ENCODE assay signal across 11 mouse cellular contexts in the genomic region with DNA sequence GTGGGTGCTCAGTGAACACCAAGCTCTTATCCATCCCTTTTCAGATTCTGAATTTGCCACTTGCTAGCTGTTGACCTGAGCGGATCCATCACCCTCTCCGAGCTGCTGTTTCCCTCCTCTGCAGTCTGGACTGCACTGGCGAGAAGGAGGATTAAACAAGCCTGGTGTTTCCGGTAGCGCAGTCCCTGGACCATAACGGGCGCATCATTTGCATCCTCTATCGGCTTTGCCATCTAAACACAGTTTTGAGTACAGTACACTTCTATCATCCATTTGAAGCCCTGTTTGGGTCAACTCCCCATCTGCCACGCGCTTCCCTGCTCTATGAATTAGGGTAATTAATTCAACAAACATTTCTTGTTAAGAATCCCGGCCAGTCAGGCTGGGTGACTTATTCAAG. TPM values are rescaled to one million over a fixed set of nuclear protein-coding genes. Genes with fewer than 3 reads are reported as not detected.
DNase-seq lines count a peak whose midpoint lies in the region; ATAC-seq lines count a peak whose summit lies in the region.
"Had no signal": no experiment of that assay in that cellular context is flagged by ENCODE, and none has a peak within 500 bp of the region (broad histone marks: within the 10 kb centered on the region; RNA-seq: fewer than 3 reads in every experiment).

No protein-coding gene starts in this region.

- 0 out of 2 replicates have a peak overlapping the region, but pooled peaks have one; percentile 35 for H3K4me2 ChIP-seq in liver, embryonic 15.5 days
- no peak overlapping the region for H3K4me2 ChIP-seq in liver, embryonic 12.5 days
- H3K4me2 ChIP-seq in embryonic facial prominence, embryonic 15.5 days (replicated peaks), result peak overlapping the region; percentile 53
- H3K4me2 ChIP-seq in limb, embryonic 11.5 days (ENCODE audit: low read depth, severe bottlenecking), result no peak overlapping the region; the same call in 1 of the 2 replicates

- WGBS in liver, embryonic 15.5 days (ENCODE audit: insufficient replicate concordance), result 6% methylated on average over 11 of the region's 11 CpGs
- WGBS in liver, embryonic 12.5 days (ENCODE audit: insufficient replicate concordance), result 17% methylated on average over 11 of the region's 11 CpGs
- 9% methylated on average over 11 of the region's 11 CpGs for WGBS in embryonic facial prominence, embryonic 15.5 days
- WGBS in limb, embryonic 11.5 days, result 5% methylated on average over 11 of the region's 11 CpGs

- no peaks in the 10 kb centered on the region for H3K9me3 ChIP-seq in liver, embryonic 15.5 days (replicated peaks)
- H3K9me3 ChIP-seq in liver, embryonic 12.5 days (replicated peaks), result no peaks in the 10 kb centered on the region
- H3K9me3 ChIP-seq in embryonic facial prominence, embryonic 15.5 days (replicated peaks), result no peaks in the 10 kb centered on the region
- H3K9me3 ChIP-seq in limb, embryonic 11.5 days (ENCODE audit: control insufficient read depth, low read length), result no peaks in the 10 kb centered on the region; the same call in 1 of the 2 replicates

- H3K36me3 ChIP-seq in liver, embryonic 15.5 days (replicated peaks), result no peaks in the 10 kb centered on the region
- no peaks in the 10 kb centered on the region for H3K36me3 ChIP-seq in liver, embryonic 12.5 days
- H3K36me3 ChIP-seq in embryonic facial prominence, embryonic 15.5 days, result no peaks in the 10 kb centered on the region
- H3K36me3 ChIP-seq in limb, embryonic 11.5 days (ENCODE audit: control insufficient read depth, insufficient read depth, low read length), result no peaks in the 10 kb centered on the region
- H3K36me3 ChIP-seq in splenic B cell, adult 2 months (ENCODE audit: control insufficient read depth, insufficient read depth, low read length, poor library complexity, severe bottlenecking), result no peaks in the 10 kb centered on the region

- peaks cover 7% of the 10 kb centered on the region; the same call in 1 of the 2 replicates for H3K4me1 ChIP-seq in liver, embryonic 15.5 days (replicated peaks)
- peaks cover 14% of the 10 kb centered on the region for H3K4me1 ChIP-seq in liver, embryonic 12.5 days
- peaks cover 28% of the 10 kb centered on the region for H3K4me1 ChIP-seq in embryonic facial prominence, embryonic 15.5 days
- peaks cover 14% of the 10 kb centered on the region for H3K4me1 ChIP-seq in limb, embryonic 11.5 days (ENCODE audit: control insufficient read depth, insufficient read depth, low read length)

- no peak overlapping the region for H3K9ac ChIP-seq in liver, embryonic 15.5 days
- H3K9ac ChIP-seq in liver, embryonic 12.5 days, result no peak overlapping the region
- H3K9ac ChIP-seq in embryonic facial prominence, embryonic 15.5 days, result no peak overlapping the region
- H3K9ac ChIP-seq in limb, embryonic 11.5 days (ENCODE audit: low read length), result no peak overlapping the region

- H3K27ac ChIP-seq in liver, embryonic 15.5 days (replicated peaks), result no peak overlapping the region
- no peak overlapping the region for H3K27ac ChIP-seq in liver, embryonic 12.5 days
- H3K27ac ChIP-seq in embryonic facial prominence, embryonic 15.5 days (replicated peaks), result no peak overlapping the region
- no peak overlapping the region for H3K27ac ChIP-seq in limb, embryonic 11.5 days (replicated peaks; ENCODE audit: low read depth, low read length)

- DNase-seq in limb, embryonic 11.5 days (ENCODE audit: low spot score), result no peak
- peak; percentile 40 for DNase-seq in splenic B cell, adult 2 months (ENCODE audit: low read depth, low spot score)
- DNase-seq in right cerebral cortex, postnatal 25 days, result no peak
- DNase-seq: adrenal gland, postnatal 25 days had no signal

- H3K27me3 ChIP-seq in liver, embryonic 15.5 days, result peaks cover 82% of the 10 kb centered on the region
- H3K27me3 ChIP-seq in liver, embryonic 12.5 days (replicated peaks), result peaks cover 89% of the 10 kb centered on the region
- H3K27me3 ChIP-seq in embryonic facial prominence, embryonic 15.5 days, result peaks cover 67% of the 10 kb centered on the region
- H3K27me3 ChIP-seq in limb, embryonic 11.5 days (ENCODE audit: control insufficient read depth, insufficient read depth, low read length), result peaks cover 66% of the 10 kb centered on the region
- no peaks in the 10 kb centered on the region for H3K27me3 ChIP-seq in splenic B cell, adult 2 months (ENCODE audit: control insufficient read depth, insufficient read depth, low read length, poor library complexity, severe bottlenecking)

- no peak for ATAC-seq in liver, embryonic 15.5 days (ENCODE audit: insufficient read depth)
- no peak for ATAC-seq in liver, embryonic 12.5 days
- ATAC-seq in embryonic facial prominence, embryonic 15.5 days (ENCODE audit: insufficient number of reproducible peaks, low FRiP score, low TSS enrichment, low read depth), result no peak
- no peak for ATAC-seq in limb, embryonic 11.5 days (ENCODE audit: insufficient number of reproducible peaks, low FRiP score, low TSS enrichment, low read depth)
- ATAC-seq in granulocyte monocyte progenitor cell, adult 5-6 weeks (replicated peaks; ENCODE audit: poor library complexity, severe bottlenecking), result no peak

- H3K4me3 ChIP-seq in liver, embryonic 15.5 days (replicated peaks), result no peak overlapping the region
- no peak overlapping the region for H3K4me3 ChIP-seq in liver, embryonic 12.5 days
- no peak overlapping the region for H3K4me3 ChIP-seq in embryonic facial prominence, embryonic 15.5 days (replicated peaks)
- 0 out of 2 replicates have a peak overlapping the region, but pooled peaks have one; percentile 31 for H3K4me3 ChIP-seq in limb, embryonic 11.5 days (ENCODE audit: low read depth, low read length)

RNA-seq across cellular contexts. Expression of gene Kcns1, which starts 0.6 kb away (rescaled TPM):
- polyA plus RNA-seq in liver, embryonic 15.5 days (2015; fragmentation: Nextera tagmentation; extraction: Ambion mirVana), result not detected in 2 replicates
- polyA plus RNA-seq in liver, embryonic 12.5 days (2016; fragmentation: Nextera tagmentation; extraction: Ambion mirVana), result not detected in 2 replicates
- polyA plus RNA-seq in embryonic facial prominence, embryonic 15.5 days (2015; fragmentation: Nextera tagmentation; extraction: Ambion mirVana), result 0.49 and 0.96 TPM in 2 replicates
- polyA plus RNA-seq in limb, embryonic 11.5 days (2014; fragmentation: Nextera tagmentation; extraction: Ambion mirVana), result 0.40 and 0.43 TPM in 2 replicates
- total RNA-seq in granulocyte monocyte progenitor cell, adult 5-6 weeks (2014; fragmentation: Nextera tagmentation), result 0.41 TPM in 1 of 2 replicates, not detected in the other
- 0.26 and 0.60 TPM in 2 replicates for total RNA-seq in granulocyte monocyte progenitor cell, adult 5-6 weeks (2017)
- total RNA-seq: adrenal gland, postnatal 25 days; liver, adult 2 months; MEL had no signal
- polyA plus RNA-seq: liver, adult 2 months had no signal

RNA-seq across cellular contexts. Expression of gene Wfdc5, which starts 12.2 kb away (rescaled TPM):
- not detected in 2 replicates for polyA plus RNA-seq in liver, embryonic 15.5 days (2015; fragmentation: Nextera tagmentation; extraction: Ambion mirVana)
- not detected in 2 replicates for polyA plus RNA-seq in liver, embryonic 12.5 days (2016; fragmentation: Nextera tagmentation; extraction: Ambion mirVana)
- polyA plus RNA-seq in embryonic facial prominence, embryonic 15.5 days (2015; fragmentation: Nextera tagmentation; extraction: Ambion mirVana), result 6.1 and 6.6 TPM in 2 replicates
- polyA plus RNA-seq in limb, embryonic 11.5 days (2014; fragmentation: Nextera tagmentation; extraction: Ambion mirVana), result not detected in 2 replicates
- not detected in 2 replicates for total RNA-seq in granulocyte monocyte progenitor cell, adult 5-6 weeks (2014; fragmentation: Nextera tagmentation)
- total RNA-seq in granulocyte monocyte progenitor cell, adult 5-6 weeks (2017), result not detected in 2 replicates
- total RNA-seq: adrenal gland, postnatal 25 days; hematopoietic stem cell, adult 5-6 weeks; liver, adult 2 months; MEL had no signal
- polyA plus RNA-seq: liver, adult 2 months had no signal

RNA-seq across cellular contexts. Expression of gene Wfdc12, which starts 20.1 kb away (rescaled TPM):
- polyA plus RNA-seq in liver, embryonic 15.5 days (2015; fragmentation: Nextera tagmentation; extraction: Ambion mirVana), result not detected in 2 replicates
- polyA plus RNA-seq in liver, embryonic 12.5 days (2016; fragmentation: Nextera tagmentation; extraction: Ambion mirVana), result not detected in 2 replicates
- polyA plus RNA-seq in embryonic facial prominence, embryonic 15.5 days (2015; fragmentation: Nextera tagmentation; extraction: Ambion mirVana), result 0.22 TPM in 1 of 2 replicates, not detected in the other
- polyA plus RNA-seq in limb, embryonic 11.5 days (2014; fragmentation: Nextera tagmentation; extraction: Ambion mirVana), result not detected in 2 replicates
- not detected in 2 replicates for total RNA-seq in granulocyte monocyte progenitor cell, adult 5-6 weeks (2014; fragmentation: Nextera tagmentation)
- 0.88 TPM in 1 of 2 replicates, not detected in the other for total RNA-seq in granulocyte monocyte progenitor cell, adult 5-6 weeks (2017)
- total RNA-seq: adrenal gland, postnatal 25 days; hematopoietic stem cell, adult 5-6 weeks; liver, adult 2 months; MEL had no signal
- polyA plus RNA-seq: liver, adult 2 months had no signal

RNA-seq across cellular contexts. Expression of gene Wfdc15a, which starts 29.6 kb away (rescaled TPM):
- not detected in 2 replicates for polyA plus RNA-seq in liver, embryonic 15.5 days (2015; fragmentation: Nextera tagmentation; extraction: Ambion mirVana)
- not detected in 2 replicates for polyA plus RNA-seq in liver, embryonic 12.5 days (2016; fragmentation: Nextera tagmentation; extraction: Ambion mirVana)
- not detected in 2 replicates for polyA plus RNA-seq in embryonic facial prominence, embryonic 15.5 days (2015; fragmentation: Nextera tagmentation; extraction: Ambion mirVana)
- not detected in 2 replicates for polyA plus RNA-seq in limb, embryonic 11.5 days (2014; fragmentation: Nextera tagmentation; extraction: Ambion mirVana)
- total RNA-seq in granulocyte monocyte progenitor cell, adult 5-6 weeks (2014; fragmentation: Nextera tagmentation), result not detected in 2 replicates
- not detected in 2 replicates for total RNA-seq in granulocyte monocyte progenitor cell, adult 5-6 weeks (2017)
- total RNA-seq: adrenal gland, postnatal 25 days; hematopoietic stem cell, adult 5-6 weeks; liver, adult 2 months; MEL had no signal
- polyA plus RNA-seq: liver, adult 2 months had no signal

RNA-seq across cellular contexts. Expression of gene Wfdc15b, which starts 51.1 kb away (rescaled TPM):
- 0.22 TPM in 1 of 2 replicates, not detected in the other for polyA plus RNA-seq in liver, embryonic 15.5 days (2015; fragmentation: Nextera tagmentation; extraction: Ambion mirVana)
- 0.30 TPM in 1 of 2 replicates, not detected in the other for polyA plus RNA-seq in liver, embryonic 12.5 days (2016; fragmentation: Nextera tagmentation; extraction: Ambion mirVana)
- polyA plus RNA-seq in embryonic facial prominence, embryonic 15.5 days (2015; fragmentation: Nextera tagmentation; extraction: Ambion mirVana), result not detected in 2 replicates
- not detected in 2 replicates for polyA plus RNA-seq in limb, embryonic 11.5 days (2014; fragmentation: Nextera tagmentation; extraction: Ambion mirVana)
- total RNA-seq in granulocyte monocyte progenitor cell, adult 5-6 weeks (2014; fragmentation: Nextera tagmentation), result not detected in 2 replicates
- not detected in 2 replicates for total RNA-seq in granulocyte monocyte progenitor cell, adult 5-6 weeks (2017)
- total RNA-seq: adrenal gland, postnatal 25 days; hematopoietic stem cell, adult 5-6 weeks; MEL had no signal

Comparison
In these comparisons a context has a peak if more than half of its experiments do, and no peak if none do; other contexts are left out.
1. H3K4me2 ChIP-seq: peak in liver, embryonic 15.5 days (single experiment) and embryonic facial prominence, embryonic 15.5 days (single experiment); none in liver, embryonic 12.5 days (single experiment) and limb, embryonic 11.5 days (single experiment).